Mouse (Mus musculus) heart, postnatal 0 days (tissue): ENCODE measurements around the gene Lysmd3. TPM values are rescaled to one million over a fixed set of nuclear protein-coding genes. Genes with fewer than 3 reads are reported as not detected.

Experiments
- ATAC-seq: fragments of 200-750 bp; cut with Nextera tagmentation; 2 replicates; pipeline ENCODE4 v1.8.0; 2017; ENCODE audit warnings: low read depth, moderate number of reproducible peaks, moderate library complexity; ENCODE audit not compliant: insufficient read depth
- DNase-seq: peaks from one replicate; pipeline ENCODE4 v3.0.0-alpha.2; 2016; ENCODE audit warnings: low spot score
- H3K27ac ChIP-seq: fragments of 300-500 bp; sonication (generic); 2 replicates; pipeline ENCODE4 v1.5.1; 2014; ENCODE audit warnings: low read depth, mild to moderate bottlenecking
- H3K27me3 ChIP-seq: fragments of 300-500 bp; sonication (generic); 2 replicates; pipeline ENCODE4 v1.6.1; 2014; ENCODE audit warnings: low read length, mixed read lengths; ENCODE audit not compliant: control insufficient read depth, insufficient read depth
- H3K36me3 ChIP-seq: fragments of 300-500 bp; sonication (generic); replicated peaks from 2 replicates; pipeline ENCODE4 v1.6.1; 2014; ENCODE audit warnings: low read length, mixed read lengths; ENCODE audit not compliant: control insufficient read depth, insufficient read depth
- H3K4me1 ChIP-seq: fragments of 300-500 bp; sonication (generic); 2 replicates; pipeline ENCODE4 v1.6.1; 2014; ENCODE audit warnings: antibody characterized with exemption; ENCODE audit not compliant: control insufficient read depth, insufficient read depth
- H3K4me2 ChIP-seq: fragments of 300-500 bp; sonication (generic); 2 replicates; pipeline ENCODE4 v1.6.1; 2014; ENCODE audit warnings: low read depth, mild to moderate bottlenecking, low read length, moderate library complexity
- H3K4me3 ChIP-seq: fragments of 300-500 bp; sonication (generic); 2 replicates; pipeline ENCODE4 v1.5.1; 2014; ENCODE audit warnings: low read depth, low read length
- H3K9ac ChIP-seq: fragments of 300-500 bp; sonication (generic); replicated peaks from 2 replicates; pipeline ENCODE4 v1.6.1; 2014; ENCODE audit warnings: low read depth, low read length, mixed read lengths
- H3K9me3 ChIP-seq: fragments of 300-500 bp; sonication (generic); replicated peaks from 2 replicates; pipeline ENCODE4 v1.6.1; 2016; ENCODE audit warnings: low read length; ENCODE audit not compliant: control insufficient read depth
- CTCF ChIP-seq: IDR thresholded peaks from 2 replicates; pipeline ENCODE4 v1.5.1; 2016; ENCODE audit warnings: antibody characterized with exemption, control low read depth, low read depth
- EP300 ChIP-seq: IDR thresholded peaks from 2 replicates; pipeline ENCODE4 v1.6.1; 2016; ENCODE audit warnings: antibody characterized with exemption, low read depth
- WGBS: fragments of 180-500 bp; shearing (Covaris S2); extraction: QIAGEN DNeasy Blood & Tissue Kit; methylation state at CpG from one replicate; pipeline ENCODE4 v1.1.7; 2014; 5-methylcytosine and 5-hydroxymethylcytosine counted together
- polyA plus RNA-seq: library from polyadenylated mRNA; unstranded; fragments of >200 nt; fragmentation: Nextera tagmentation; extraction: Ambion mirVana; gene quantifications from 2 replicates; pipeline ENCODE4 v1.2.1, GENCODE M21; 2015
- total RNA-seq: library from RNA; depleted of rRNA; stranded (reverse); fragments of >200 nt; gene quantifications from 2 replicates; pipeline ENCODE4 v1.2.3, GENCODE M21; 2014; ENCODE audit warnings: low replicate concordance

The Lysmd3 gene
- total and polyA plus RNA-seq, 2 experiments from 2014 or later: 14.9 to 62.8 TPM

DNA sequence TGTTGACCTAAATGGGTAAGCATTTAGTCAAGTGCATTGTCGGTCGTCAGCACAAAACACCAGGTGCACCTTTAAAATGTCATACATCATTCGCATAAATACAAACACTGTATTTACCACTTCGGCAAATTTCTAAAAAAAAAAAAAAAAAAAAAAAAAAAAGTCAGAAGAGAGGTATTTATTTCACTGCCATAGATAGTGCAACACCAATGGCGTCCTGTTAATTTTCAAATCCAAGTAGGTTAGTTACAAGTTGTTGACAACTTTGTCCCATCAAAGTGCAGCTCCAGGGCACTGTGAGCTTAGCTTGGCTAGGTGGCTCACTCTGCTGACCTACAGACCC lies 484 bp upstream of the Lysmd3 start:
- Histone ChIP-seq H3K4me3 (peak overlapping the region; percentile 95), H3K36me3 (no peaks in the 10 kb centered on the region), H3K27me3 (no peaks in the 10 kb centered on the region), H3K4me1 (peaks cover 11% of the 10 kb centered on the region; the same call in 1 of the 2 replicates), H3K27ac (peak overlapping the region; percentile 91), H3K9ac (0 out of 2 replicates have a peak overlapping the region, but pooled peaks have one; percentile 92), H3K9me3 (no peaks in the 10 kb centered on the region), H3K4me2 (peak overlapping the region; percentile 55)
- no peak for TF ChIP-seq EP300
- no peak for TF ChIP-seq CTCF
- WGBS: 18% methylated on average over 5 of the region's 5 CpGs
- ATAC-seq (peak; percentile 73; the same call in 1 of the 2 replicates), DNase-seq (no peak)

DNA sequence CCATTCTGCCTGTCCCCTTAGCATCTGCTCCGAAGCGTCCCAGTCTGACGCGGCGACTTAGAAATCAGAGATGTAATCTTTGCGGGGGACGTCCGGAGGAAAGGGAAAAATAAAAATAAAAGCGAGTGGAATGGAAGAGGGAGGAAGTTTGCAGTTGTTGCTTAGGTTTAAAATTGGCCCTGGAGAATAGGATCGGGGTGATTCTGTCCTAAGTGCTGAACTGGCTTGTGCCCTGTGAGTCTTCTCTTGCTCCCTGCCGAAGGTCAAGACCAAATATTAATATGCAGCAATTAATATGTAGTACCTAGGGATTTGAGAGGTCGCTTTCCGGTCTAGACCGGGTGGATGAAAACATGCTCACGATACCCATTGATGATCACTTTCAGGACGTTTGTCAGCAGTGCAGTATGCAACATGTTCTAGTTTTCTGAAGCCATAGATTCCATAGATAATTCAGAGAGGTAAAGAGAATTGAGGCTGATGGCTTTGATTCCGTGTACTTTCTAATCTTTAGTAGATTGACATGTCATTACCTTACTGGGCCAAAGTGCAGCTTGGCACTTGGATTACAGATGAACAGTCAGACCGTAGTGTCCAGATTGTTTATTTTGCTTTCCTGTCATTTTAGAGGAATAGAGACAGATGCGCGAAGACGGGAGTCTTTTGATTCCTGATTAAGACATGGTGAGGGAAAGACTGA lies 740 bp downstream of the Lysmd3 start:
- ATAC-seq: 0 out of 2 replicates have a peak, but pooled peaks have one; percentile 1
- peak overlapping the region; percentile 72 for H3K4me2 ChIP-seq
- H3K27ac ChIP-seq: peak overlapping the region; percentile 91
- H3K4me3 ChIP-seq: peak overlapping the region; percentile 95
- TF ChIP-seq CTCF (no peak), EP300 (no peak)
- no peaks in the 10 kb centered on the region for H3K27me3 ChIP-seq
- peaks cover 11% of the 10 kb centered on the region; the same call in 1 of the 2 replicates for H3K4me1 ChIP-seq
- no peak for DNase-seq
- no peaks in the 10 kb centered on the region for H3K36me3 ChIP-seq
- 5% methylated on average over 21 of the region's 21 CpGs for WGBS
- H3K9me3 ChIP-seq: no peaks in the 10 kb centered on the region
- peak overlapping the region; percentile 92 for H3K9ac ChIP-seq

DNA sequence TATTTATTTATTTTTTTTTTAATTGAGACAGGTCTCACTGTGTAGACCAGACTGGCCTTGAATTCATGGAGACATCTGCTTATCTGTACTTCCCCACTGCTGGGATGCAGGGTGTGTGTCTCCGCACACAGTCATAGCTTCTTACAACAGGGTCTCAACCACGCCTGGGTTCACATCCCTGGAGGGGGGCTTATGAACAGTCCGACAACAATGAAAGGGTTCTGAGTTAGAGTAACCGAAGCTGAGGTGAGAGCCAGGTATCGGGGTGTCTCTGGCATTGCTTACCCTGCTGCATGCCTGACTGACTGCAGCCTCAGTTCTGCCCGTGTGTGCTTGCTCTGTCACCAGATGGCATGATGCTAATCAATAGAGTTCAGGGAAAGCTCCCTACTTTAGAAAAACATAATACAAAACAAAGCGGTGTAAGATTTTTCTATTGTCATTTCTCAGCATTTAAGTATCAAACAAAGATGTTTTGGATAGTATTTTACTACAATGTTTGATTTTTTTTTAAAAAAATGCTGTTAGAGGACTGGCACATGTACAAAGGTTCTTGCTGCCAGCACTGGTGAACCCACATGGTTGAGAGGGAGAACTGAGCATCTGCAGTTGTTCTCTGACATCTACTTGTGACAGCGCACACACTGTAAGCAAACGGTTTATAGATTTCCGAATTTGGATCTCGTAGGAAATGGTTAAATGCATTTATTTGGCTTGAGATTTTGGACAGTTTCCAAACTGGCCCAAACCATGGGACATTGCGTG lies 6.3 kb downstream of the Lysmd3 start:
- peaks cover 44% of the 10 kb centered on the region for H3K36me3 ChIP-seq
- no peak for TF ChIP-seq EP300
- H3K4me3 ChIP-seq: no peak overlapping the region
- no peak overlapping the region for H3K4me2 ChIP-seq
- DNase-seq (no peak), ATAC-seq (no peak)
- no peak overlapping the region for H3K27ac ChIP-seq
- H3K4me1 ChIP-seq: peaks cover 4% of the 10 kb centered on the region; the same call in 1 of the 2 replicates
- H3K9me3 ChIP-seq: no peaks in the 10 kb centered on the region
- H3K9ac ChIP-seq: no peak overlapping the region
- no peaks in the 10 kb centered on the region for H3K27me3 ChIP-seq
- WGBS: 83% methylated on average over 12 of the region's 12 CpGs

DNA sequence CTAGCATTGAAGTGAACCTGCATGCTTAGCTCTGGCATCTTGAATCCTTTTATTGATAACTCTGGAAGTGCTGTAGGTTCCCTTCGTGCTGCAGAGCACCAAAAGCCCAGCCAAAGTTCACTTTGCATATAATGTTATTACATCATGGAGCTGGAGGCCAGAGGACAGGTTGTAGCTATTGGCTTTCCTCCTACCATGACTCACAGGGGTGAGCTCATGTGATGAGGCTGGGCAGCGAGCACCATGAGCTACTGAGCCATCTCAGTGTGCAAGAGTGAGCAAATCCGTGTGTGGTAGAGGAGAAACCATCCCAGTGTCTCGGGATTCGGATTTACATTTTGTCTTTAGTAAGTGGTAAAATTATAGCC lies 6.9 kb downstream of the Lysmd3 start:
- TF ChIP-seq EP300 (no peak), CTCF (no peak)
- H3K9ac ChIP-seq: no peak overlapping the region
- 79% methylated on average over 5 of the region's 5 CpGs for WGBS

DNA sequence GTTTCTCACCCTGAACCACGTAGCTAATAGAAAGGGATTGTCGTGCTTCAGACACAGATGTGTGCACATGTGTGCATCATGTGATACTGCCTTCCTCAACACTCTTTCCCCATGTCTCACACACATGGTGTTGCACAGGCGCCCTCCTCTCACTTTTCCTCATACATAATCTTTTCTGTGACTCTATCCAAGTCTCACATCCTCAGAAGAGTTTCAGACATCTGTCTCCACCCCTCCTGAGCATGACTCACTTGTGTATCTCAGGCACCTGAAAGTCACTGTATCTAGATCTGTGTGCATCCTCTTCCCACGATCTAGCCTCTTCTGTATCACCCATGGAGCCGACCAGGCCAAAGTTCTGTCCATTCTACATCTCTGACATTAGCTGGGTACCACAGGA lies 10.2 kb downstream of the Lysmd3 start:
- no peak overlapping the region for H3K4me3 ChIP-seq
- TF ChIP-seq CTCF (no peak), EP300 (no peak)
- no peak for DNase-seq
- H3K4me1 ChIP-seq: no peaks in the 10 kb centered on the region; the same call in 1 of the 2 replicates
- no peak overlapping the region for H3K4me2 ChIP-seq
- no peak overlapping the region for H3K9ac ChIP-seq
- no peaks in the 10 kb centered on the region for H3K27me3 ChIP-seq
- H3K9me3 ChIP-seq: no peaks in the 10 kb centered on the region
- ATAC-seq: no peak
- H3K36me3 ChIP-seq: peaks cover 59% of the 10 kb centered on the region
- no peak overlapping the region for H3K27ac ChIP-seq
- 85% methylated on average over 5 of the region's 5 CpGs for WGBS

More for the DNA sequence above, 6.9 kb downstream of the Lysmd3 start:
- Histone ChIP-seq H3K27ac (no peak overlapping the region), H3K4me3 (no peak overlapping the region), H3K27me3 (no peaks in the 10 kb centered on the region), H3K36me3 (peaks cover 50% of the 10 kb centered on the region), H3K4me2 (no peak overlapping the region), H3K9me3 (no peaks in the 10 kb centered on the region), H3K4me1 (no peaks in the 10 kb centered on the region; the same call in 1 of the 2 replicates)
- no peak for ATAC-seq
- DNase-seq: no peak

DNA sequence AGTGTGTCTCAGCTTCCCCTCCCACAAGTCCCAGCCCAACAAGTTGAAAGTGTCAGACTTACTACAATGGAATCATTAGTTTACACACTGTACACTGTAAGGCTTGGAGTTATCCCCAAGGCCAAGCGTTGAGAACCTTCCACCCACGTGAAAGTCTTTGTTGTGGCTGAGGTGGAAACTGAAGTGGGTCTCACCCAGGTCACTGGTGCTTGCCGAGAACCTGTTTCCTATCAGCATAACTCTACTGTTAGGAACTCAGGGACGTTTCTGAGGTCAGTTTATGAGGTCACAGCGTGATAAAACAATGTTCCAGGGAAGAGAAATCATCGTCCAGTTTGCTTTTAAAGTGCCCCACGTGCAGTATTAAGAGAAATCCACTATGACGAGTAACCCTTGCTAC lies 17.9 kb downstream of the Lysmd3 start:
- WGBS: 67% methylated on average over 8 of the region's 8 CpGs
- H3K36me3 ChIP-seq: peaks cover 26% of the 10 kb centered on the region
- H3K27me3 ChIP-seq: no peaks in the 10 kb centered on the region
- H3K4me1 ChIP-seq: no peaks in the 10 kb centered on the region
- H3K9ac ChIP-seq: no peak overlapping the region
- H3K27ac ChIP-seq: no peak overlapping the region
- H3K9me3 ChIP-seq: no peaks in the 10 kb centered on the region
- DNase-seq (no peak), ATAC-seq (no peak)
- TF ChIP-seq CTCF (no peak), EP300 (no peak)
- no peak overlapping the region for H3K4me3 ChIP-seq
- H3K4me2 ChIP-seq: no peak overlapping the region
